Mouse (Mus musculus) mouse trophoblast stem cell (cell line): ENCODE results near the gene Vezt.

Experiments
- in situ Hi-C, 2 experiments: fragments of 300-500 bp; cut with MseI, MboI; formaldehyde crosslinking; loops; 2 replicates in 1 of 2; 3 replicates in 1 of 2; pipeline ENCODE4 v1.15.1; 2025

Gene Vezt

GRCm38 (mm10) chr10:93953504-93953903, 82.1 kb downstream of the Vezt start:
- in situ Hi-C loops: no loop called here

- in situ Hi-C loops: no loop called here
Measured at GRCm38 (mm10) chr10:93950991-93951390, 84.6 kb downstream of the Vezt start.

GRCm38 (mm10) chr10:93949921-93950320, 85.7 kb downstream of the Vezt start:
- in situ Hi-C loops: no loop called here

- in situ Hi-C loops: no loop called here
Measured at GRCm38 (mm10) chr10:93945843-93946499, 89.6 kb downstream of the Vezt start.

DNA sequence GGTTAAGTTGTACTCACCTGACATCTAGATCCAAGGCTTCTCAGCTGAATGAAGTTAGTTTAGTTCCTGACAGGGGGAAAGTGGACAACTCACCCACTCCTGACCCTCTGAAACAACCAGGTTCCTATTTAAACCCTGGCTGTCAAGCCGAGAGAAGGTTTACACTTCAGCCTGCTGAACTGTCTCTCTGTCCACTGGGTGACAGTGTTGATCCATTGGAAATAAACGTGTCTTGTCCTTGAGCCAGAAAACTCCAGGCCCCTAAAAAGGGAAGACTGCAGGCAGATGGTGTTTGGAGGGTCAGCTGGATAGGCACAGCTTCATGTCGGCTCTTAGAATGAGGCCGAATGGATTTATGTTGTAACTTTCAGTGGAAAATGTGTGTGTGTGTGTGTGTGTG, 90.3 kb downstream of the Vezt start:
- in situ Hi-C loops: no loop called here

- in situ Hi-C loops: no loop called here
Measured at GRCm38 (mm10) chr10:93944241-93944640, 91.4 kb downstream of the Vezt start.

DNA sequence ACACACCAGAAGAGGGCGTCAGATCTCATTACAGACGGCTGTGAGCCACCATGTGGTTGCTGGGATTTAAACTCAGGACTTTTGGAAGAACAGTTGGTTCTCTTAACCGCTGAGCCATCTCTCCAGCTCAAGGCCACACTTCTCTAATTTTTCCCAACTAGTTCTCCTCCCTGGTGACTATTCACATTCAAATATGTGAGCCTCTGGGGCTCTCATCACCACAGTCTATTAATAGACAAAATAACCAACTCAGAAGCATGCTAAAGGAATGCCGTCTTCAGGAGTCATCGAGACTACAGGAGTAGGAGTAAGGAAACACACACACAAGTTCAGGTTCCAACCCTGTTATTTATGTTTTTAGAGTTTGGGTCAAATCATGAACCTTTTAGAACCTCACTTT, 95.3 kb downstream of the Vezt start:
- in situ Hi-C loops: no loop called here

- in situ Hi-C loops: no loop called here
Measured at GRCm38 (mm10) chr10:93939676-93940075, 95.9 kb downstream of the Vezt start.

- in situ Hi-C loops: no loop called here
Measured at GRCm38 (mm10) chr10:93938844-93939271, 96.8 kb downstream of the Vezt start.

DNA sequence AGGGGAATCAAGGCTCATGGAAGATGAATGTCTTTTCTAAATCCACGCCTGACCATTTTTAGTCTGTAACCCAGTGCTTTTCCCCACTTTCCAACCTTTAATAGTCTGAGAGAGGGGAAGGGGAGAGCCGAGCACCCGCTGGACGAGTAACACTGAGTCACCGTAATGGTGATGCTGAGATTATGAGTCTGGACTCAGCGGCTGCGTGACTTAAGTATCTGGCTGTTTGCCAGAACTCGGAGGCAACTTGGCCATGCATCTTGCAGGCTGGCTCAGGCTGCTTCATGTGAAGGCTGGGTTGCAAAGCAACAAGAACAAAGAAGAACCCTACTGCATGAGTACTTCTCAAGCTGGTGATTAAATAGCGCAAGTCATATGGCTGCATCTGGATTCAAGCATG, 101.6 kb downstream of the Vezt start:
- in situ Hi-C loops: no loop called here

- in situ Hi-C loops: no loop called here
Measured at GRCm38 (mm10) chr10:93932861-93933260, 102.8 kb downstream of the Vezt start.

DNA sequence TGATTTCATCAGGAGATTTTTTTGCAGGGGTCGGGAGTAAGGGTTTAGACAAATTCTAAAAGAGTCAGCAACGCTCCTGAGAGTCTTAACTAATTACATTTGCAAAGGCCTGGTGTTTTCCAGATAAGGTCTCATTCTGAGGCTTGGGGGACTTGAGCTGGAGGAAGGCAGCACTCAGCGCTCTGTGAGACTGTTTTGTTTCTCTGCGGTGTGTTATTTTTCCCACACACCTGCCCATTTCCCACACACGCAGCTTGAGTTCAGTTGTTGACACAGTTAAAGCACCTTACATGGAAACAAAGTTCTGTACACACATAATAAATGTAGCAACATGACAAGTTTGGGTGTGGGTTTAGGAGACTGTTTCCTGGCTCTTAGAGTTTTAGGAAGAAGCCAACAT, 103.6 kb downstream of the Vezt start:
- in situ Hi-C loops: no loop called here

GRCm38 (mm10) chr10:93931431-93931830, 104.2 kb downstream of the Vezt start:
- in situ Hi-C loops: no loop called here

DNA sequence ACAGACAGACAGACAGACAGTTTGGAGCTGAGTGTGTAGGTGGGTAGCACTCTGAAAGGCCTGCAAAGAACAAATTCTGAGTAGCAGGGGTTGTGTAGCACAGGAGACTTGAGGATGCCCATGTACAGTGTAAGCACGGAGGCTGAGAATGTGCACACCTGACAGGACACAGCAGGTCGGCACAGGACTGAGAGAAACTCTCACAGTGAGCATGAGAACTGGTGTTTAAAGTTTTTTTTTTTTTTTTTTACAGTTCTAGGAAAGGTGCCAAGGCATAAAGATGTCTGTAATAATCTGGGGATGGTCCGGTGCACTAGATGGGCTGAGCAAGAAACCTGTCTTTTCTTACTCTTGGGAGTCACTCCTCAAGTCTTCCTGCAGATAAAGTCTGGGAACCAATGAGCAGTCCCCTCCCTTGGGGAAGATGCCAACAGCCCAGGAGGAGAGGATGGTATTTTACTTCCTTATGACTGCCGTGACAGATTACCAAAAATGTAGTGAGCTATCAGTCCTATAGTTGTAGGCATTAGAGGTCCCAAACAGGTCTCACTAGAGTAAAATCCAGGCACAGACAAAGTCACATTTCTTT, 105.3 kb downstream of the Vezt start:
- in situ Hi-C loops: no loop called here

- in situ Hi-C loops: no loop called here
Measured at GRCm38 (mm10) chr10:93924666-93925065, 111.0 kb downstream of the Vezt start.

DNA sequence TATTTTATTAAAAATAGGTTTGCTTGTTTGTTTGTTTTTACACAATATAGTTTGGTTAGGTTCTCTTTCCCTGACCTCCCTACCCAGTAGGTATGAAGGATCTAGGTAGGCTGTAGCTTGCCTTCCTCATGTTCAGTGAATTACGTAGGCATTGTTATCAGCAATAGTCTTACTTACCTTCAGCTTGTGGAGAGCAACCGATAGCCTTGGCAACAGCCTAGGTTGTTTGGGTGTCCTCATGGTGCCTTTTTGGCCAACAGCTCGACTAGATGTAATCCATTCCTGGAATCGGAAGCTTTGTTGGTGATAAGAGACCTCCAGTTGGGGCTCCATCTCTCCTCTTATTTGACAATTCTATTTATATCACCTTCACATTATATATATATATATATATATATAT, 114.5 kb downstream of the Vezt start:
- in situ Hi-C loops: no loop called here

- in situ Hi-C loops: no loop called here
Measured at GRCm38 (mm10) chr10:93919227-93919626, 116.4 kb downstream of the Vezt start.

DNA sequence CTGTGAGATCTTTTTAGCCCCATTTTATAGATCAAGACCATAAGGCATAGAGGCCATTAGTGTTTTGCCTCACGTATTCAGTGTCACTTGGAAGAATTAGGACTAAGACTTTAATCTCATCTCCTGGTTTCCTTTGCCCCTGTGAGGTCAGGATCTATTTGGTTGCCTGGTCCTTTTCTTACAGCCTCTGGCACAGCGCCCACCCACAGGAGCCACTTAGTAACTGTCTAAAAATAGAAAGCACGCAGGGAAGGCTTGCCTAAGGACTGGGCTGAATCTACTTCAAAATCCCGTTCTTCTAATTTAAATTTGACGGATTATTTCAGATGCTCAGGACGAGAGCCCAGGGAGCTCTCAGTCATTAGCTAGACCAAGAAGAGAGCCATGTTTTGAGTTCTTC, 116.9 kb downstream of the Vezt start:
- in situ Hi-C loops: no loop called here

DNA sequence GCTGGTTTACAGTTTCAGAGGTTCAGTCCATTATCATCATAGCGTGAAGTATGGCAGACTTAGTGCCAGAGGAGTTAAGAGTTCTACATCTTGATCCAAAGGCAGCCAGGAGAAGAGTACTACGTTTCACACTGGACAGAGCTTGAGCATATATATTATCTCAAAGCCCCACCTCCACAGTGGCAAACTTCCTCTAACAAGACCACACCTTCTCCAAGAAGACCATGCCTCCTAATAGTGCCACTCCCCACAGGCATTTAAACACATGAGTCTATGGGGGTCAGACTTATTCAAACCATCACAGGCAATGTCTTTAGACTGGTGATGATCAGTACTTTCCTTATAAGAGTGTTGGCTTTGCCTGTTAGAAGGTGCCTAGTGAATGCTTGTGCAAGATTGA, 117.5 kb downstream of the Vezt start:
- in situ Hi-C loops: no loop called here

DNA sequence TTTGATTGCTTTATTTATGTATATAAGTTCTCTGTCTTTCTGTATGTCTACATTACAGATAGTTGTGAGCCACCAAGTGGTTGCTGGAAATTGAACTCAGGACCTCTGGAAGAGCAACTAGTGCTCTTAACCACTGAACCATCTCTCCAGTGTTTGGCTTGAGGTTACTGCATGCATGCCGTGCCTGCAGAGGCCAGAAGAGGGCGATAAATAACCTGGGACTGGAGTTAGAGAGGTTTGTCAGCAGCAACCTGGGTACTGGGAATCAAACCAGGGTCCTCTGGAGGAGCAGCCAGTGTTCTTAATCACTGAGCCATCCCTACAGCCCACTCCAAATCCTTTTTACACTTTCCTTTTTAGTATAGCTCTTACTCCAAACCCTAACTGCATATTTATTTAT, 118.8 kb downstream of the Vezt start:
- in situ Hi-C loops: no loop called here

GRCm38 (mm10) chr10:93915531-93916275, 119.9 kb downstream of the Vezt start:
- in situ Hi-C loops: no loop called here

DNA sequence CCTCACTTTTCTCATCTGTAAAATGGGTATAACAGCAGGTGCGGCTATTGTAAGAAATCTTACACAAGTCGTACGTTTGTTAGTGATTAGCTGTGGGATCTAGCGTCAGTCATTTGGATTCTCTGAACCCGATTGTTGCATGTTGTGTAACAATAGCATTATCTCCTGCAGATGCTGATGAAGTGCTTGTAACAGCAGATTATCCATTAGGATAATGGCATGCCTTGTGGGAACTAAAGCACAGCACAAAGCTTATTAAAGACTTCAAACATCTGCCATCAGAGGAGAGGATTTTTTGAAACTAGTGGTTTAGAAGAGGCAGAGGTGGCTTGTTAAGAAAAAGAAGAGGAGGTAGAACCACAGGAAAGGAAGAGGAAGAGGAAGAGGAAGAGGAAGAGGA, 122.1 kb downstream of the Vezt start:
- in situ Hi-C loops: no loop called here

GRCm38 (mm10) chr10:93912917-93913316, 122.7 kb downstream of the Vezt start:
- in situ Hi-C loops: no loop called here
